Mouse (Mus musculus) midbrain, embryonic 10.5 days (tissue): ENCODE measurements around the gene Gabpb2. TPM values are rescaled to one million over a fixed set of nuclear protein-coding genes. Genes with fewer than 3 reads are reported as not detected.
A peak's percentile ranks its signal among the peaks of the same experiment; 100 is the strongest.
"Not testable (repeated sequence)": the region's sequence is repeated elsewhere in the genome, so short reads cannot be mapped to it uniquely, and the experiment has no call there.

ENCODE experiments used
- DNase-seq: peaks from one replicate; pipeline ENCODE4 v3.0.0-alpha.2; 2017; ENCODE audit warnings: low spot score
- H3K27ac ChIP-seq: fragments of 300-500 bp; sonication (generic); replicated peaks from 2 replicates; pipeline ENCODE4 v1.5.1; 2016; ENCODE audit warnings: mild to moderate bottlenecking
- H3K27me3 ChIP-seq: fragments of 300-500 bp; sonication (generic); 2 replicates; pipeline ENCODE4 v1.6.1; 2016; ENCODE audit warnings: low read depth, mild to moderate bottlenecking; ENCODE audit not compliant: poor library complexity, severe bottlenecking
- H3K36me3 ChIP-seq: fragments of 300-500 bp; sonication (generic); 2 replicates; pipeline ENCODE4 v1.6.1; 2016; ENCODE audit warnings: mild to moderate bottlenecking, moderate library complexity
- H3K4me1 ChIP-seq: fragments of 300-500 bp; sonication (generic); 2 replicates; pipeline ENCODE4 v1.6.1; 2016
- H3K4me3 ChIP-seq: fragments of 300-500 bp; sonication (generic); 2 replicates; pipeline ENCODE4 v1.5.1; 2016; ENCODE audit warnings: mild to moderate bottlenecking, moderate library complexity
- H3K9me3 ChIP-seq: fragments of 300-500 bp; sonication (generic); replicated peaks from 2 replicates; pipeline ENCODE4 v1.6.1; 2016; ENCODE audit warnings: mild to moderate bottlenecking
- WGBS: fragments of 180-500 bp; shearing (Covaris S2); methylation state at CpG from one replicate; pipeline ENCODE4 v1.1.7; 2016; 5-methylcytosine and 5-hydroxymethylcytosine counted together
- polyA plus RNA-seq: library from polyadenylated mRNA; unstranded; fragments of >200 nt; fragmentation: Nextera tagmentation; extraction: Ambion mirVana; gene quantifications from 2 replicates; pipeline ENCODE4 v1.2.1, GENCODE M21; 2016

The Gabpb2 gene
- polyA plus RNA-seq, 1 experiment from 2014 or later: 10.6 TPM

GRCm38 (mm10) chr3:95228894-95229780, 11.4 kb upstream of the Gabpb2 start:
- Histone ChIP-seq H3K27ac (peak overlapping the region; percentile 98), H3K4me1 (peaks cover 63% of the 10 kb centered on the region), H3K4me3 (peak overlapping the region; percentile 97), H3K36me3 (peaks cover 52% of the 10 kb centered on the region), H3K27me3 (no peaks in the 10 kb centered on the region), H3K9me3 (no peaks in the 10 kb centered on the region)
- WGBS: under 1% methylated on average over 43 of the region's 43 CpGs
- DNase-seq: no peak

GRCm38 (mm10) chr3:95228148-95228893, 10.6 kb upstream of the Gabpb2 start, which contains the start of gene Cdc42se1:
Gene Cdc42se1, plus strand, starts transcription at chr3:95228732.
- Histone ChIP-seq H3K36me3 (peaks cover 52% of the 10 kb centered on the region), H3K4me3 (peak within 1 kb of the TSS; percentile 97), H3K4me1 (peaks cover 65% of the 10 kb centered on the region), H3K27me3 (no peaks in the 10 kb centered on the region), H3K9me3 (no peaks in the 10 kb centered on the region), H3K27ac (peak within 1 kb of the TSS; percentile 98)
- peak; percentile 90 for DNase-seq
- under 1% methylated on average over 64 of the region's 64 CpGs for WGBS

GRCm38 (mm10) chr3:95227214-95227613, 9.5 kb upstream of the Gabpb2 start:
- no peak for DNase-seq
- Histone ChIP-seq H3K36me3 (peaks cover 52% of the 10 kb centered on the region), H3K27me3 (no peaks in the 10 kb centered on the region), H3K4me1 (peaks cover 65% of the 10 kb centered on the region), H3K4me3 (peak overlapping the region; percentile 97), H3K27ac (peak overlapping the region; percentile 98), H3K9me3 (no peaks in the 10 kb centered on the region)
- WGBS: 46% methylated on average over 1 of the region's 1 CpGs

- H3K36me3 ChIP-seq: peaks cover 68% of the 10 kb centered on the region
- DNase-seq: peak; percentile 42
- no peaks in the 10 kb centered on the region for H3K9me3 ChIP-seq
- H3K27ac ChIP-seq: no peak overlapping the region
- peaks cover 38% of the 10 kb centered on the region for H3K4me1 ChIP-seq
- H3K4me3 ChIP-seq: peak overlapping the region; percentile 14; the same call in 1 of the 2 replicates
- H3K27me3 ChIP-seq: no peaks in the 10 kb centered on the region
- 25% methylated on average over 6 of the region's 6 CpGs for WGBS
Observed at GRCm38 (mm10) chr3:95224295-95224694, 6.6 kb upstream of the Gabpb2 start.

GRCm38 (mm10) chr3:95223041-95223440, 5.3 kb upstream of the Gabpb2 start:
- 93% methylated on average over 2 of the region's 2 CpGs for WGBS
- H3K27me3 ChIP-seq: no peaks in the 10 kb centered on the region
- H3K9me3 ChIP-seq: no peaks in the 10 kb centered on the region
- peaks cover 36% of the 10 kb centered on the region for H3K4me1 ChIP-seq
- H3K27ac ChIP-seq: no peak overlapping the region
- H3K36me3 ChIP-seq: peaks cover 79% of the 10 kb centered on the region
- no peak overlapping the region for H3K4me3 ChIP-seq
- DNase-seq: no peak

- H3K27me3 ChIP-seq: no peaks in the 10 kb centered on the region
Observed at GRCm38 (mm10) chr3:95218466-95219137, 886 bp upstream of the Gabpb2 start.

GRCm38 (mm10) chr3:95216655-95217254, 961 bp downstream of the Gabpb2 start:
- H3K4me3 ChIP-seq: peak overlapping the region; percentile 64
- H3K27ac ChIP-seq: peak overlapping the region; percentile 97
- peaks cover 76% of the 10 kb centered on the region for H3K36me3 ChIP-seq
- H3K4me1 ChIP-seq: peaks cover 19% of the 10 kb centered on the region
- no peaks in the 10 kb centered on the region for H3K9me3 ChIP-seq
- 31% methylated on average over 4 of the region's 4 CpGs for WGBS
- DNase-seq: no peak
- no peaks in the 10 kb centered on the region for H3K27me3 ChIP-seq

More at GRCm38 (mm10) chr3:95218466-95219137, 886 bp upstream of the Gabpb2 start:
- DNase-seq: no peak
- peak overlapping the region; percentile 97 for H3K27ac ChIP-seq
- WGBS: 81% methylated on average over 6 of the region's 6 CpGs
- peaks cover 19% of the 10 kb centered on the region for H3K4me1 ChIP-seq
- H3K9me3 ChIP-seq: no peaks in the 10 kb centered on the region
- H3K4me3 ChIP-seq: peak overlapping the region; percentile 64
- peaks cover 80% of the 10 kb centered on the region for H3K36me3 ChIP-seq

GRCm38 (mm10) chr3:95213609-95213975, 4.1 kb downstream of the Gabpb2 start:
- WGBS: 93% methylated on average over 1 of the region's 1 CpGs
- peaks cover 19% of the 10 kb centered on the region for H3K4me1 ChIP-seq
- no peak for DNase-seq

GRCm38 (mm10) chr3:95212889-95213608, 4.7 kb downstream of the Gabpb2 start:
- H3K4me3 ChIP-seq, H3K9me3 ChIP-seq, H3K27me3 ChIP-seq, DNase-seq, H3K27ac ChIP-seq: not testable (repeated sequence)
- Histone ChIP-seq H3K4me1 (peaks cover 14% of the 10 kb centered on the region), H3K36me3 (peaks cover 67% of the 10 kb centered on the region)
- WGBS: 88% methylated on average over 10 of the region's 10 CpGs

More at GRCm38 (mm10) chr3:95213609-95213975, 4.1 kb downstream of the Gabpb2 start:
- Histone ChIP-seq H3K36me3 (peaks cover 65% of the 10 kb centered on the region), H3K27ac (no peak overlapping the region), H3K4me3 (no peak overlapping the region), H3K27me3 (no peaks in the 10 kb centered on the region), H3K9me3 (no peaks in the 10 kb centered on the region)

- Histone ChIP-seq H3K4me3 (no peak overlapping the region), H3K27me3 (no peaks in the 10 kb centered on the region), H3K9me3 (no peaks in the 10 kb centered on the region), H3K36me3 (peaks cover 83% of the 10 kb centered on the region), H3K4me1 (no peaks in the 10 kb centered on the region), H3K27ac (no peak overlapping the region)
- WGBS: 87% methylated on average over 2 of the region's 2 CpGs
- DNase-seq: no peak
Observed at GRCm38 (mm10) chr3:95210585-95210984, 7.1 kb downstream of the Gabpb2 start.

GRCm38 (mm10) chr3:95208286-95208685, 9.4 kb downstream of the Gabpb2 start:
- Histone ChIP-seq H3K27ac (no peak overlapping the region), H3K4me1 (no peaks in the 10 kb centered on the region), H3K27me3 (no peaks in the 10 kb centered on the region), H3K9me3 (no peaks in the 10 kb centered on the region), H3K36me3 (peaks cover 85% of the 10 kb centered on the region), H3K4me3 (no peak overlapping the region)
- 89% methylated on average over 4 of the region's 4 CpGs for WGBS
- DNase-seq: no peak
